Mouse (Mus musculus) bone marrow macrophage, adult 2 months (primary cell): ENCODE results near the gene Pabpc4. TPM values are rescaled to one million over a fixed set of nuclear protein-coding genes. Genes with fewer than 3 reads are reported as not detected.
"Not testable (repeated sequence)": the region's sequence is repeated elsewhere in the genome, so short reads cannot be mapped to it uniquely, and the experiment has no call there.

Source experiments
- H3K27ac ChIP-seq: 2 replicates; pipeline ENCODE4 v1.5.1; 2012; ENCODE audit warnings: low read depth, low read length; ENCODE audit not compliant: insufficient read depth
- H3K4me1 ChIP-seq: 2 replicates; pipeline ENCODE4 v1.6.1; 2012; ENCODE audit warnings: low read length; ENCODE audit not compliant: control insufficient read depth, insufficient read depth
- H3K4me3 ChIP-seq: 2 replicates; pipeline ENCODE4 v1.5.1; 2012; ENCODE audit warnings: mild to moderate bottlenecking, low read length, moderate library complexity; ENCODE audit not compliant: insufficient read depth
- CTCF ChIP-seq: IDR thresholded peaks from 2 replicates; pipeline ENCODE4 v1.5.1; 2012; ENCODE audit warnings: low read depth, mild to moderate bottlenecking, low read length, moderate library complexity
- POLR2A ChIP-seq: IDR thresholded peaks from 2 replicates; pipeline ENCODE4 v1.6.1; 2012; ENCODE audit warnings: mild to moderate bottlenecking, low read depth, low read length, borderline replicate concordance
- polyA plus RNA-seq: library from polyadenylated mRNA; stranded (reverse); fragments of >200 nt; gene quantifications from 2 replicates; pipeline ENCODE4 v1.2.4, GENCODE M21; 2012; ENCODE audit not compliant: missing spikeins, insufficient read depth, insufficient read length

Pabpc4 gene
- polyA plus RNA-seq, 1 experiment, result 18.3 TPM

- Histone ChIP-seq H3K4me3 (no peak overlapping the region), H3K27ac (no peak overlapping the region), H3K4me1 (no peaks in the 10 kb centered on the region)
- no peak for TF ChIP-seq POLR2A
- TF ChIP-seq CTCF, result no peak
Observed at GRCm38 (mm10) chr4:123247147-123247880, 14.8 kb upstream of the Pabpc4 start.

DNA sequence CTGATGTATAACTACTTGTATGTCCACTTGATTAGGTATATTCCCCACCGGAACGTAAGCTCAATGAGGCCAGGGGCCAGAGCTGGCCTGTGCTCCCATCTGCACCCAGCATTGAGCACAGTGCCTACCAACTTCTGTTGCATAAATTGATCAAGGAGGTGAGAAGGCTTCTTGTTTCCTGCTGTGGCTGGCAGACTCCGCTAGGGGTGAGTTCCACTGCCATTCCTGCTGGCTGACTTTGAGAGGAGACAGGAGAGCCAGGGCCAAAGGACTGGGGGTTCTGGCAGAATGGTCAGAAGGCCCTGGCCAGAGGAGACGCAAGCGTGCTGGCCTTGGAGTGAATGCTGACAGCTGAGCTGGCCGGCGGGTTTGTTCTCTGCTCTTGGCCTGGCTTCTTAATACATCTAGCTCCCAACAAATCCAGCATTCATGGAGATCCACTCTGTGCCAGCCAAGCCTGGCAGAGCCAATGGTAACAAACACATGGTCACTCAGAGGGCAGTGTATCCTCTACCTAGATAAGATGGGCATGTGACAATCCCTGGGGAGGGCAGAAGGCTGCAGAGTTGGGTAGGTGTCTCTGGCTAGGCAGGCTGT lies 13.1 kb upstream of the Pabpc4 start:
- Histone ChIP-seq H3K27ac (no peak overlapping the region), H3K4me3 (no peak overlapping the region), H3K4me1 (no peaks in the 10 kb centered on the region)
- no peak for TF ChIP-seq CTCF
- TF ChIP-seq POLR2A, result no peak

DNA sequence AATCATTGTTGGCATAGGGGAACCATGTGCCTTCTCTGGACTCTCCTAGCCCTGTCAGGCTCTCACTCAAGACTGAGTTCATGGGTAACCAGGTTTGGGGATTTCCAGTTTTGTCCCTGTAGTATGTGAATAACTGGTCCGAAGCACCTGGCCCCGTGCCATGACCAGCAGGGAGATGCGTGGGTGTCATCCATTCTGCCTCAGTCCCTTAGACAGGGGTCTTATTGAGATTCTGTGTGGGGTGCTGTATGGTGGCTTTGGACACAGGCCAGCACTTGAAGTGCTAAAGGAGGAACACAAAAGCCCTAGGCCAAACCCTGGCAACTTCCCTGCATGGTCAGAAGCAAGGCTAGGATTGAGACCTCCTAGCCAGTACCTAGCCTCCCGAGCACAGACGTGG lies 9.9 kb upstream of the Pabpc4 start:
- H3K4me3 ChIP-seq, result no peak overlapping the region
- H3K4me1 ChIP-seq, result no peaks in the 10 kb centered on the region
- H3K27ac ChIP-seq, result no peak overlapping the region
- no peak for TF ChIP-seq POLR2A
- no peak for TF ChIP-seq CTCF

DNA sequence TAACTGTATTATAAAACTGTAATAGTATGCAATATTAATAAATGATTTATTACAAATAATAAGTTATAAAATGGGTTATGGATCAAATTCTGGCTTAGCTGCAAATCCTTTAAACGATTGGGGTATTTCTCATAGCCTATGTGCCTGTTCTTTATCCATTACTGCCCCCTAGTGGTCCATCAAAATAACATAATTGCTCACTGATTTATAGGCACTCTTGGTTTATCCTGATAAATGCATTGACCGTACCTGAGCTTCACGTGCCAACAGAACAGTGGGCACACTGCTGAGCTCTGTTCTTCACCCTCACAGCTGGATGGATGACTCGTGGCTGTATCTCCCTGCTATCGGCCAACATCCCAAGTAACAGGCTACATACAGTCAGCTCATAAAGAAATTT lies 7.5 kb upstream of the Pabpc4 start:
- no peak for TF ChIP-seq POLR2A
- TF ChIP-seq CTCF, result no peak
- Histone ChIP-seq H3K4me1 (no peaks in the 10 kb centered on the region), H3K27ac (no peak overlapping the region), H3K4me3 (no peak overlapping the region)

DNA sequence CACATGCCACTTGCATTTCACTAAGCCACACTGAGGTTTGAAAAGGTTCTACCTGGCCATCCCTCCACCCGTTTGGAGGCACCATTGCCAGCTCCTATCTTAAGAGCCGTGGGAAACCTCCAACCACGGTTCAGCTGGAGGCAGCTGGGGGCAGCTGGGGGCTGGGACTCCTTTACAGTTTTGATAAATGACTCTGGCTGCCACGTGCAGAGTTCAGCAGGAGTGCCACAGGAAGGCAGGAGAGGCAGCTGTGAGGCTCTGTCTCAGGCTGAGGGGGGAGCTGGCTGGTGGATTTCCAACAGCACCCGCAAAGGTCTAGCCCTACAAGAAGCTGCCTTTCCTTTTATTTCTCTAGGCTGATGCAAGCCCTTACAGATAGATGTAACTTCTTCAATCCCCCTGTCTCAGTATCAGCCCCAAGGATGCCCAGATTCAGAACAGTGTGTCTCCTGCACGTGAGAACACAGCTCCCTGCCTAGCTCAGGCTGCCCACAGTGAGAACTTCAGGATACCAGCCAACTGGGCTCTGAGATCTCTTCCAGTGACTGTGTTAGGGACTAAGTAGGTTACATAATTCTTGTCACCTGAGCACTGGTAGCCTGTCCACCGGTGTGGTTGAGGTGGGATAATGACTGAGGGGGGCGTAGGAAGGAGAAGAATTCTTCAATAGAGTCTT lies 1.9 kb upstream of the Pabpc4 start:
- H3K27ac ChIP-seq, result no peak overlapping the region
- H3K4me1 ChIP-seq, result no peaks in the 10 kb centered on the region
- no peak overlapping the region for H3K4me3 ChIP-seq
- TF ChIP-seq CTCF (no peak), POLR2A (no peak)

- Histone ChIP-seq H3K4me1 (peaks cover 6% of the 10 kb centered on the region), H3K27ac (no peak overlapping the region), H3K4me3 (no peak overlapping the region)
- no peak for TF ChIP-seq CTCF
- no peak for TF ChIP-seq POLR2A
Observed at GRCm38 (mm10) chr4:123271063-123271462, 8.9 kb downstream of the Pabpc4 start.

DNA sequence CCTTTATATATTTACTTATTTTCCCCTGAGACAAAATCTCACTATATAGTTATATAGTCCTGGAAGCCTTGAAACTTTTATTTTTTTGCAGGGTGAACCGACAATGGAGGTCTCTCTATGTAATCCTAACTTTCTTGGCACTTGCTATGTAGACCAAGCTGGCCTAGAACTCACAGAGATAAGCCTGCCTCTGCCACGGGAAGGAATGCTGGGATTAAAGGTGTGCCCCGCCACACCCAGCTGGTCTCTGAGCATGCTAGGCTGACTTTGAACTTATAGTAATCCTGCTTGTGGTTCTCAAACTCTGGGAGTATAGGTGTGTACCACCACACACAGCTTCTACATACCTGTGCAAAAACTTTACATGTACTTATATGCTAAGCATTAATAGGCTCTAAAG lies 18.0 kb downstream of the Pabpc4 start:
- Histone ChIP-seq H3K4me3 (no peak overlapping the region), H3K27ac (no peak overlapping the region), H3K4me1 (peaks cover 3% of the 10 kb centered on the region)
- TF ChIP-seq CTCF, result no peak
- no peak for TF ChIP-seq POLR2A

GRCm38 (mm10) chr4:123282500-123282899 lies 20.3 kb downstream of the Pabpc4 start:
- H3K4me1 ChIP-seq, result peaks cover 12% of the 10 kb centered on the region
- peak overlapping the region; percentile 98; the same call in 1 of the 2 replicates for H3K4me3 ChIP-seq
- H3K27ac ChIP-seq, result peak overlapping the region; percentile 79
- peak; percentile 28; the same call in 1 of the 2 replicates for TF ChIP-seq CTCF
- no peak; the same call in 1 of the 2 replicates for TF ChIP-seq POLR2A

DNA sequence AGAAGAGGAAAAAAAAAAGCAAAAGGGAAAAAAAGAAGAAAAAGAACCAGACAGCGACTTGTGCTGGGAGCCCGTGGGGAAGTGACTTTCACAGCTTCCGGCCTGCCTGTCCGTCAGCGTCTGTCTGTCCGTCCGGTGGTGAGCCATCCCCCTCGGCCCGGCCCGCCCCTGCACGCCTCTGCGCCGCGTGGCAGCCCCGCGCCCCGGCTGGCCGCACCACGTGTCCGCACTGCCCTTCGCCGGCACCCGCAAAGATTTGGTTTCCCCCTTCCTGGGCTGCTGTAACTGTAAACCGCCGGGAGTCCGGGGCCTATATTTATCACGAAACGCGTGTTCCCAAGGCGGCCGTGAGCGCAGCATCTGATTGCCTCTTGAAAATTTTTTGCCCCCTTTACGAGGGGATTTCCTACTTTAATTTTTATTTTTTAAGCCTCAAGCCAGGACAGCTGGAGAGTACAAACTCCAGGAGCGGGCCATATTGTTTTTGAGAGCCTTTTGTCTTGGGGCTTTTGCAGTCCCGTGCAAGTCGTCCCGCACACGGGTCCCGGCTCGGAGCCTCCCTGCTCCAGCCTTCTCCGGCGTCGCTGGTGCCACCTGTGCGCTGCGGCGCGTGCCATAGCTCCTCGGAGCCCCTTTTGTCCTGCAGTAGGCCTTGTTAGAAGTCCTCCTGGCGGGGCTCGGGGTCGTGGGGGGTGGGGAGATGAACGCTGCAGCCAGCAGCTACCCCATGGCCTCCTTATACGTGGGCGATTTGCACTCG lies 20.9 kb downstream of the Pabpc4 start:
- H3K4me1 ChIP-seq, result peaks cover 12% of the 10 kb centered on the region
- peak overlapping the region; percentile 79 for H3K27ac ChIP-seq
- H3K4me3 ChIP-seq, result peak overlapping the region; percentile 98

- peak overlapping the region; percentile 98 for H3K4me3 ChIP-seq
- not testable (repeated sequence) for H3K27ac ChIP-seq
- peaks cover 12% of the 10 kb centered on the region for H3K4me1 ChIP-seq
Observed at GRCm38 (mm10) chr4:123283675-123284064, 21.5 kb downstream of the Pabpc4 start.
